Mouse (Mus musculus) midbrain, embryonic 10.5 days (tissue): ENCODE data around the gene Gm6525. TPM values are rescaled to one million over a fixed set of nuclear protein-coding genes. Genes with fewer than 3 reads are reported as not detected.

ENCODE experiments used
- DNase-seq: peaks from one replicate; pipeline ENCODE4 v3.0.0-alpha.2; 2017; ENCODE audit warnings: low spot score
- H3K27ac ChIP-seq: fragments of 300-500 bp; sonication (generic); replicated peaks from 2 replicates; pipeline ENCODE4 v1.5.1; 2016; ENCODE audit warnings: mild to moderate bottlenecking
- H3K27me3 ChIP-seq: fragments of 300-500 bp; sonication (generic); 2 replicates; pipeline ENCODE4 v1.6.1; 2016; ENCODE audit warnings: low read depth, mild to moderate bottlenecking; ENCODE audit not compliant: poor library complexity, severe bottlenecking
- H3K36me3 ChIP-seq: fragments of 300-500 bp; sonication (generic); 2 replicates; pipeline ENCODE4 v1.6.1; 2016; ENCODE audit warnings: mild to moderate bottlenecking, moderate library complexity
- H3K4me1 ChIP-seq: fragments of 300-500 bp; sonication (generic); 2 replicates; pipeline ENCODE4 v1.6.1; 2016
- H3K4me3 ChIP-seq: fragments of 300-500 bp; sonication (generic); 2 replicates; pipeline ENCODE4 v1.5.1; 2016; ENCODE audit warnings: mild to moderate bottlenecking, moderate library complexity
- H3K9me3 ChIP-seq: fragments of 300-500 bp; sonication (generic); replicated peaks from 2 replicates; pipeline ENCODE4 v1.6.1; 2016; ENCODE audit warnings: mild to moderate bottlenecking
- WGBS: fragments of 180-500 bp; shearing (Covaris S2); methylation state at CpG from one replicate; pipeline ENCODE4 v1.1.7; 2016; 5-methylcytosine and 5-hydroxymethylcytosine counted together
- polyA plus RNA-seq: library from polyadenylated mRNA; unstranded; fragments of >200 nt; fragmentation: Nextera tagmentation; extraction: Ambion mirVana; gene quantifications from 2 replicates; pipeline ENCODE4 v1.2.1, GENCODE M21; 2016

Gene Gm6525
- polyA plus RNA-seq, result 1.8 and 2.8 TPM in 2 replicates

GRCm38 (mm10) chr3:84173581-84174154 is at the start of gene Gm6525:
Gene Gm6525, plus strand, starts transcription at chr3:84174104.
- Histone ChIP-seq H3K27ac (no peak within 1 kb of the TSS), H3K27me3 (no peaks in the 10 kb centered on the region), H3K4me1 (peaks cover 18% of the 10 kb centered on the region), H3K4me3 (no peak within 1 kb of the TSS), H3K36me3 (peaks cover 82% of the 10 kb centered on the region), H3K9me3 (no peaks in the 10 kb centered on the region)
- DNase-seq, result no peak
- WGBS, result 86% methylated on average over 11 of the region's 11 CpGs

DNA sequence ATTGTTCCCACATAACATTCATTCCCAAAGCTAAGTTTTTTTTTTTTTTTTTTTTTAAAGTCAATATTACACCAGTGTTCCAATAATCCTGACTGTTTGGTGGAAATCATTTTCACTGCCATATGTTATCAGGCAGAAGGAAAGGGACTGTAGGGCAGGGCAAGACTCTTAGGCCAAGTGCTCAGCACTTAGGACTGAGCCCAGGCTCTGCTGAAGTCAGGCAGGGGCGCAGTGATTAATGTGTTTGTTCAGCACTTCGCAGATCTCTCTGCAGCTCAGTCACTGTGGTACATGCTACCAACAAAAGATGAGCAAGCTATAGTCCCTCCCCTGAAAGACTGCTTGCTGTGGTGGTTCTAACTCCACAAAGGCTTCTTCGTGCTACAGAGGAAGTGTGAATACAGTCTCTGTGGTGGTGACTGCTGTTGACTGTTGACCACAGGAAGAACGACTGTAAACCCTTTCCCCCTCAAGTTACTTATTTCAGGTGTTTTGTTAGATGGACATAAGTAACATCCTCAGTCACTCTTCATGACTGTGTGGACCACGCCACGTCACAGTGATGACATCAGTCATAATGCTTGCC is 48.1 kb upstream of the Gm6525 start:
- DNase-seq, result no peak
- H3K36me3 ChIP-seq, result no peaks in the 10 kb centered on the region
- H3K4me1 ChIP-seq, result peaks cover 4% of the 10 kb centered on the region; the same call in 1 of the 2 replicates
- H3K9me3 ChIP-seq, result no peaks in the 10 kb centered on the region
- WGBS, result 76% methylated on average over 6 of the region's 6 CpGs
- no peak overlapping the region for H3K4me3 ChIP-seq
- H3K27me3 ChIP-seq, result no peaks in the 10 kb centered on the region
- no peak overlapping the region for H3K27ac ChIP-seq

DNA sequence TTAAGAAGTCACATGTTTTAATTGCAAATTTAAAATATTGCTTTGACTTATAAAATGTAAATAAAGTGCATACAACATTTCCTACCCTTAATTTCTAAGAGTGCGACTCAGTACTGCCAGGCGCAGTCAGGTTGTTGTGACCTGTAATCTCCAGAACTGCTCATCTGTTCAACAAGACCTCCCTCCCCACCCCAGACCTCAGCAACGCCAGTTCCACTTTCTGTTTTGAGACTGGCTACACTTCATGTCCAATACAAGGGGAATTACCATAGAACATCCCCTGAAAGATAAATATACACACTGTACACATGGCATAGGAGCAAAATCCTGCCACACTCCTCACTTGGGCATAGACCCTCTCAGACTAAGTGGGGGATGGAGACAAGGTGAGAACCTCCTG is 47.2 kb upstream of the Gm6525 start:
- H3K9me3 ChIP-seq, result no peaks in the 10 kb centered on the region
- no peak overlapping the region for H3K4me3 ChIP-seq
- peaks cover 4% of the 10 kb centered on the region; the same call in 1 of the 2 replicates for H3K4me1 ChIP-seq
- 88% methylated on average over 3 of the region's 3 CpGs for WGBS
- no peaks in the 10 kb centered on the region for H3K36me3 ChIP-seq
- DNase-seq, result no peak
- H3K27me3 ChIP-seq, result no peaks in the 10 kb centered on the region
- H3K27ac ChIP-seq, result no peak overlapping the region

DNA sequence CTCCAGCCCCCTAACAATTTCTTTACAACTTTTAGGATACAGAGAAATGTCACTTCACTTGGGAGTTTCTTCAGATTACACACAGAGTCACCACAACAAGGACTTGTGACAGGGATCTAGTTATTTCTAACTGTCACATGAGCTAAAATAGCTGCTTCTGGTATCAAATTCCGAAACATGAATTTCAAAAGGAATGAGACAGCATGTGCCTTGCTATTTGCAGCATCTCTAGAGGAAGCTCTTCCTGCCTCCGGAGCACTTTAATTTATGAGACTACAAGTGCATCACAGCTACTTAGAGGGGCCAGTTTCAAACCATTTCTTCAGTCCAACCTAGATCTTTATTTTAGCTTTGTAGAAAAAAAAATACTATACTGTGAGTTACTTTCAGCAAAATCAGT is 46.5 kb upstream of the Gm6525 start:
- peaks cover 4% of the 10 kb centered on the region; the same call in 1 of the 2 replicates for H3K4me1 ChIP-seq
- H3K4me3 ChIP-seq, result no peak overlapping the region
- H3K9me3 ChIP-seq, result no peaks in the 10 kb centered on the region
- H3K27me3 ChIP-seq, result no peaks in the 10 kb centered on the region
- 89% methylated on average over 2 of the region's 2 CpGs for WGBS
- no peaks in the 10 kb centered on the region for H3K36me3 ChIP-seq
- H3K27ac ChIP-seq, result no peak overlapping the region
- DNase-seq, result no peak

GRCm38 (mm10) chr3:84128871-84129870 is 44.7 kb upstream of the Gm6525 start:
- H3K4me1 ChIP-seq, result peaks cover 3% of the 10 kb centered on the region; the same call in 1 of the 2 replicates
- H3K4me3 ChIP-seq, result no peak overlapping the region
- no peaks in the 10 kb centered on the region for H3K9me3 ChIP-seq
- H3K27ac ChIP-seq, result no peak overlapping the region
- no peaks in the 10 kb centered on the region for H3K27me3 ChIP-seq
- no peaks in the 10 kb centered on the region for H3K36me3 ChIP-seq
- 79% methylated on average over 11 of the region's 11 CpGs for WGBS
- DNase-seq, result no peak

- Histone ChIP-seq H3K27ac (no peak overlapping the region), H3K36me3 (no peaks in the 10 kb centered on the region), H3K9me3 (no peaks in the 10 kb centered on the region), H3K27me3 (no peaks in the 10 kb centered on the region), H3K4me1 (peaks cover 6% of the 10 kb centered on the region), H3K4me3 (no peak overlapping the region)
- 79% methylated on average over 5 of the region's 5 CpGs for WGBS
- DNase-seq, result no peak
These were observed 43.1 kb upstream of the Gm6525 start for GRCm38 (mm10) chr3:84130776-84131175.

DNA sequence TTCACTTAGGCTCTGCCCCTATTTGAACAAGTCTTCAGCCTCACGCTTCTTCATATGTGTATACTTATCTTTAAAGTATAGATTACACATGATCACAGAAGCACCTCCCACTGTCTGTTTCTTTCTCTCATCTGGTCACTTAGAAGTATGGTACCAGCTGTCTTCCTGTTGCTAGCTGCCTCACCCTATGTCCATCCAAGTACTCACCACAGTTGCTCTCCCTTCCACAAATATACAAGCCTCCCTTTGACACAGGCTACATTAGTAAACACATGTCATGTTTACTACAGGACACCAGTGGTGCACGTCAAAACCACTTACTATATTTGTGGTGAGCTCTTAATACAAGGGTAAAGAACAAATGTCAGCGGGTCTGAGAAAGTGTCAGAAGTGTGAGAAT is 42.5 kb upstream of the Gm6525 start:
- H3K27ac ChIP-seq, result no peak overlapping the region
- no peak overlapping the region for H3K4me3 ChIP-seq
- H3K4me1 ChIP-seq, result peaks cover 6% of the 10 kb centered on the region
- no peaks in the 10 kb centered on the region for H3K27me3 ChIP-seq
- no peaks in the 10 kb centered on the region for H3K9me3 ChIP-seq
- no peaks in the 10 kb centered on the region for H3K36me3 ChIP-seq
- 87% methylated on average over 3 of the region's 3 CpGs for WGBS
- no peak for DNase-seq

GRCm38 (mm10) chr3:84135387-84135786 is 38.5 kb upstream of the Gm6525 start:
- H3K4me3 ChIP-seq, result no peak overlapping the region
- WGBS, result 30% methylated on average over 9 of the region's 9 CpGs
- H3K9me3 ChIP-seq, result no peaks in the 10 kb centered on the region
- peaks cover 6% of the 10 kb centered on the region for H3K4me1 ChIP-seq
- no peak for DNase-seq
- no peaks in the 10 kb centered on the region for H3K27me3 ChIP-seq
- H3K27ac ChIP-seq, result no peak overlapping the region
- H3K36me3 ChIP-seq, result no peaks in the 10 kb centered on the region

- DNase-seq, result no peak
- Histone ChIP-seq H3K4me1 (peaks cover 6% of the 10 kb centered on the region), H3K27me3 (no peaks in the 10 kb centered on the region), H3K36me3 (no peaks in the 10 kb centered on the region), H3K4me3 (no peak overlapping the region), H3K9me3 (no peaks in the 10 kb centered on the region), H3K27ac (no peak overlapping the region)
- WGBS, result 71% methylated on average over 6 of the region's 6 CpGs
These were observed 38.0 kb upstream of the Gm6525 start for GRCm38 (mm10) chr3:84135933-84136332.

GRCm38 (mm10) chr3:84136509-84136908 is 37.4 kb upstream of the Gm6525 start:
- Histone ChIP-seq H3K4me3 (no peak overlapping the region), H3K27me3 (no peaks in the 10 kb centered on the region), H3K4me1 (peaks cover 6% of the 10 kb centered on the region), H3K36me3 (no peaks in the 10 kb centered on the region), H3K27ac (no peak overlapping the region), H3K9me3 (no peaks in the 10 kb centered on the region)
- 90% methylated on average over 7 of the region's 7 CpGs for WGBS
- DNase-seq, result no peak

DNA sequence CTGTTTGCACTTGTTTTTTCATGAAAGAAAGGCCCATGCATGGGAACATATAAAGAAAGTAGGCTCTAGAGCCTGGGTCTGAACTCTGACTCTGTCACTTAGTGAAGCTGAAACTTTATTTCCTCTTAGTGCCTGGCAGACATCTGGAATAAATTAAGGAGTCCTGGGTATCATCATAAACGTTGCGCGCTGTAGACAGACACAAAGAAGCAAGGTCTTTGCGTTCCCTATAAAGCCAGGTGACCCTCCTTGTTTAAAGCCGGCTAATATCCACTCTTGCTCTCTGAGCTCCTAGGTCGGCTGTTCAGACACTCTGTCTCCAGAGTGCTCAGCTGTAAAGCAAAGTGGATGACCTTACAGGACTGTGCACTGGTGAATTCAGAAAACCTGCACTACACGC is 33.0 kb upstream of the Gm6525 start:
- H3K27ac ChIP-seq, result no peak overlapping the region

DNA sequence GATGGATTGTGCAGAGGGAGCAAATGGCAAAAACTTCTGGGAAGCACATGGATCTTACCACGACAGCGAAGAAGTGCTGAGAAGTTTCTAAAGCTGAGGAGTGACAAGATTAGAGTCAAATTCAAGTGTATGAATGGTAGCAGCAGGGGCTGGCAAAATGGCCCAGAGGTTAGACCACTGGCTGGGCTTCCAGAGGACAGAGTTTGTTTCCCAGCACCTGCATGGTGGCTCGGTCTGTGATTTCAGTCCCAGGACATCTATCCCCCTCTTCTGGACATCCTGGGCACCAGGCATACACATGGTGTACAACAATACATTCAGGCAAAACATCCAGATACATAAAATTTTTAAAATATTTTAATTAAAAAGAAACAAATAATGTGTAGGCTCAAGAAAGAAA is 24.1 kb upstream of the Gm6525 start:
- Histone ChIP-seq H3K27ac (no peak overlapping the region), H3K4me3 (no peak overlapping the region), H3K27me3 (no peaks in the 10 kb centered on the region), H3K4me1 (no peaks in the 10 kb centered on the region; the same call in 1 of the 2 replicates), H3K9me3 (no peaks in the 10 kb centered on the region; the same call in 1 of the 2 replicates), H3K36me3 (0 out of 2 replicates have a peak, but pooled peaks cover 3% of the 10 kb centered on the region)
- 97% methylated on average over 3 of the region's 3 CpGs for WGBS
- no peak for DNase-seq

More for the DNA sequence above, 33.0 kb upstream of the Gm6525 start:
- WGBS, result 82% methylated on average over 7 of the region's 7 CpGs
- H3K36me3 ChIP-seq, result no peaks in the 10 kb centered on the region
- no peak for DNase-seq
- no peaks in the 10 kb centered on the region for H3K9me3 ChIP-seq
- H3K4me1 ChIP-seq, result no peaks in the 10 kb centered on the region
- no peaks in the 10 kb centered on the region for H3K27me3 ChIP-seq
- H3K4me3 ChIP-seq, result no peak overlapping the region
